Mouse (Mus musculus) G1E (cell line): ENCODE results near the gene Adamts4.

Experiments used
- CTCF ChIP-seq: IDR thresholded peaks from 2 replicates; pipeline ENCODE4 v1.5.1; 2012; ENCODE audit warnings: low read depth, low read length, inconsistent platforms, mixed read lengths
- GATA1 ChIP-seq: IDR thresholded peaks from 2 replicates; pipeline ENCODE4 v1.6.1; 2012; ENCODE audit warnings: borderline replicate concordance, low read length, inconsistent platforms, mixed read lengths
- GATA2 ChIP-seq: IDR thresholded peaks from 2 replicates; pipeline ENCODE4 v1.6.1; 2012; ENCODE audit warnings: low read depth, low read length, inconsistent platforms, borderline replicate concordance
- POLR2AphosphoS5 ChIP-seq: IDR thresholded peaks from 2 replicates; pipeline ENCODE4 v1.6.1; 2012; ENCODE audit warnings: low read depth, low read length, inconsistent platforms; ENCODE audit not compliant: insufficient replicate concordance
- TAL1 ChIP-seq: conservative IDR thresholded peaks from 2 replicates; pipeline ENCODE4 v1.6.1; 2012; ENCODE audit warnings: low read depth, low read length, inconsistent platforms, mixed read lengths

DNA sequence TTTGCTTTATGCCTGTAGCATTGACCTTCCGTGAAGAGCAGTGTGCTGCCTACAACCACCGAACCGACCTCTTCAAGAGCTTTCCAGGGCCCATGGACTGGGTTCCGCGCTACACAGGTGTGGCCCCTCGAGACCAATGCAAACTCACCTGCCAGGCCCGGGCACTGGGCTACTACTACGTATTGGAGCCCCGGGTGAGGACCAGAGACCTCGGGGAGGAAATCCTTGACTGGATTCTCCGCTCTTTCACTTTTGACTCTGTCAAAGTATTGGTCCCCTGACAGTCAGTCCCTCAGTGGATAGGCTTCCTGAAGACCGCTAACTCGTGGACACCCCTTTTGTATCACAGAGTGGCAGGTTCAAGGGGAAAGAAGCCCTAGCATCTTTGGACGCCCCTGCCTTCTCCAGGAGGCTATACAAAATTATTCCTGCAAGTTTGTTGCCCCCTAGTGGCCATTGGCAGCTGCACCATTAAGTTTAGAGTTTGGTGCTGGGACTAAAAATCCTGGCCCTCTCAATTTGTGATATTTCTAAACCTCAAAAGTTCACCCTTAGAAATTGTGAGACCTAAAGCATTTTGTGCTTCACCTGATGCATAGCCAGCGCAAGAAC lies 6.8 kb downstream of the Adamts4 start:
- peak; percentile 44; the same call in 1 of the 2 replicates for TF ChIP-seq CTCF
- TF ChIP-seq GATA1 = no peak
- no peak for TF ChIP-seq TAL1
- no peak for TF ChIP-seq GATA2
- TF ChIP-seq POLR2AphosphoS5 = no peak
